Mouse (Mus musculus): Measurements from ENCODE around the gene Notch1. TPM values are rescaled to one million over a fixed set of nuclear protein-coding genes. Genes with fewer than 3 reads are reported as not detected.

Notch1 gene
- polyA plus RNA-seq, 1 experiment from 2014 or later, result 2.1 TPM

DNA sequence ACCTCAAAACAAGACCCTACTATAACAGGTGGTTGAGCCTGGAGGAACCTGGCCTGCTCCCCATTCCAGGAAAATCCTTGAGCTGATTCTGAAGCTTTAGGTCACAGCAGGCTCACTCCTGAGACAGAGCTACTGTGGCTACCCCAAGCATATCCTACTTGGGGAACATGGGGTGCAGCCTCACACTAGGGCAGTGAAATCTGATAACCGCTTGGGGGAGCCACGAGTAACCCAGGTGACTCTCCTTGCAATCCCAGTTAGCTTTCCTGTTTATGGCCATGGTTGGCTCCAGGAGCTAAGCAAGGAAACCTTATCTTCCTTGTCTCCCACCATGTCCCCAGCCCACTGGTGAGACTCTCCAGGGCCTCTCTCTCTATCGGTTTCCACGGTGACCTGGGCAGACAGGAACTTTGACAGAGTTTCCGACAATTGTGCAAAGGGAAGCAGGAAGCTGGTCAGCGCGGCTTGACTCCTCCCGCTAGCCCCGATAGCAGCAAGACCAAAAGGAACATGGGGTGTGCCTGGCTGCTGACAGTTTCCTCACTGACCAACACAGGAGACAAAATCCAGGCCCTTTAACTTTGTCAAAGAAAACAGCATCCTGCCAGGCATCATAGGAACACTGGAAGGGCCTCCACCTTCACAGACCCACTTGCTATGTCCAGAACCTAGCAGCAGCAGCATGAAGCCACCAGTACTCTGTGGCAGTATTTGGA, 41.5 kb downstream of the Notch1 start:
- Histone ChIP-seq H3K27me3 (ENCODE audit: insufficient read depth, low read length) (no peaks in the 10 kb centered on the region), H3K4me3 (ENCODE audit: low read depth, low read length) (peak overlapping the region; percentile 13), H3K27ac (ENCODE audit: low read depth) (peak overlapping the region; percentile 73), H3K9ac (replicated peaks) (peak overlapping the region; percentile 46), H3K36me3 (replicated peaks; ENCODE audit: insufficient read depth, low read length) (peaks cover 79% of the 10 kb centered on the region), H3K4me2 (ENCODE audit: low read depth, low read length) (peak overlapping the region; percentile 45), H3K9me3 (ENCODE audit: low read length) (no peaks in the 10 kb centered on the region), H3K4me1 (ENCODE audit: insufficient read depth) (peaks cover 3% of the 10 kb centered on the region; the same call in 1 of the 2 replicates)
- DNase-seq (peak; percentile 62), ATAC-seq (peak; percentile 62)
- TF ChIP-seq CTCF (IDR thresholded peaks at IDR 0.05; ENCODE audit: low read depth) (peak; percentile 40), EP300 (IDR thresholded peaks at IDR 0.05; ENCODE audit: low read depth) (no peak; the same call in 1 of the 2 replicates)
- WGBS (ENCODE audit: insufficient replicate concordance), result 24% methylated on average over 9 of the region's 9 CpGs

DNA sequence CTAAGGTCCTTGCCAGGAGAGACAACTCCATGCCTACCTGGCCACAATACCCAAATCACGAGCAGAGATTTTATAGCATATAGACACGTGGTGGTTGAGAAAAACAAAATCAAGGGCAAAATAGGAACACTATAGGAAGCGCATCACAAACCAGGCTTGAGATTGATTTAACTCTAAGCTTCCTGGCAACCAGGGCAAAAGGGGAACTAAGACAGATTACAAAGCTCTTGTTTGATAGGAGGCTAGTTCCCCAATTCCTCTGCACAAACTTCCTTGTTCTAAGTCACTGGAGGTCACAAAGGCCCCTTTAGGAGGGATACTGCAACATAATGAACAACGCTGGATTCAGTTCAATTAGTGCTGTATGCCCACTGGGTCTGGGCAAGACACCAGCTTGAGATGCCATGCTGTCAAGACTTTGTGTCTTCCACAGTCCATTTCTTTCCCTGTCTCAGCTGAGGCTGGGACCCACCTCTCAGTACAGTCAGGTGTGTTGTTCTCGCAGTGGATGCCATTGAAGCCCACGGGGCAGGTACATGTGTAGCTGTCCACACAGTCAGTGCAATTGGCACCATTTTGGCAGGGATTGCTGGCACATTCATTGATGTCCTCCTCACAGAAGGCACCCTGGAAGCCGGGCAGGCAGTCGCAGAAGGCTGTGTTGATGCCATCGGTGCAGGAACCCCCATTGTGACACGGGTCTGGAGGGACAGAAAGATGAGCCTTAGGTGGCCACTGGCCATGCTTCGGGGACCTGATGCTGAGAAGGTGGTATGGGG, 44.0 kb downstream of the Notch1 start:
- H3K27me3 ChIP-seq (ENCODE audit: insufficient read depth, low read length), result no peaks in the 10 kb centered on the region
- 62% methylated on average over 11 of the region's 11 CpGs for WGBS (ENCODE audit: insufficient replicate concordance)

DNA sequence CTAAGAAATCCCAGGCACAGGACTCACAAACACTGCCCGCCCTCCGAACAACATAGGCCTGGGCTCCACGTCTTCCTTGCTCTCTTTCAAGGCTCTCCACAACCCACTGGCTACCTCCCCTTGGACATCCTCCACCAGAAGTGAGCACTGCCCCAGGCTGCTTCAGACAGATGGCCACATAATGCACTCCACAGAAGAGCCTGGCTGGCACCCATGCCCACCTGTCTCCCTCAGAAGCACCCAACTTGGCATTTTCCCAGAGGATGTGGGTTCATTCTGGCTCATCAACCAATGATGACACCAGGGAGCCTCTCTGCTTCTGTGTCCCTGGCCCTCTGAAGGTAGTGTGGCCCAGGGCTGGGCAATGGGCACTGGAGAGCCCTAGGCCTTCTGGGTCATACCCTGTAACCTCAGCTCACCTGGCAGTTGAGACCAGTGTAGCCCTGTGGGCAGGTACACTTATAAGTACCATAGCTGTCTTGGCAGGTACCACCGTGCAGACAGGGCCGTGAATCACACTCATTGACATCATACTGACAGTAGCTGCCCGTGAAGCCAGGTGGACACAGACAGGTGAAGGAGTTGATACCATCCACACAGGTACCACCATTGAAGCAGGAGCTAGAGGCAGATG, 44.7 kb downstream of the Notch1 start:
- Histone ChIP-seq H3K36me3 (replicated peaks; ENCODE audit: insufficient read depth, low read length) (peaks cover 77% of the 10 kb centered on the region), H3K27ac (ENCODE audit: low read depth) (peak overlapping the region; percentile 52; the same call in 1 of the 2 replicates)
- TF ChIP-seq CTCF (IDR thresholded peaks at IDR 0.05; ENCODE audit: low read depth) (no peak), EP300 (IDR thresholded peaks at IDR 0.05; ENCODE audit: low read depth) (no peak)

More for the DNA sequence above, 44.0 kb downstream of the Notch1 start:
- Histone ChIP-seq H3K9ac (replicated peaks) (no peak overlapping the region), H3K4me3 (ENCODE audit: low read depth, low read length) (no peak overlapping the region), H3K4me2 (ENCODE audit: low read depth, low read length) (no peak overlapping the region), H3K9me3 (ENCODE audit: low read length) (no peaks in the 10 kb centered on the region), H3K27ac (ENCODE audit: low read depth) (peak overlapping the region; percentile 52; the same call in 1 of the 2 replicates), H3K4me1 (ENCODE audit: insufficient read depth) (peaks cover 6% of the 10 kb centered on the region; the same call in 1 of the 2 replicates), H3K36me3 (replicated peaks; ENCODE audit: insufficient read depth, low read length) (peaks cover 76% of the 10 kb centered on the region)
- TF ChIP-seq EP300 (IDR thresholded peaks at IDR 0.05; ENCODE audit: low read depth) (0 out of 2 replicates have a peak, but pooled peaks have one; percentile 16), CTCF (IDR thresholded peaks at IDR 0.05; ENCODE audit: low read depth) (no peak)
- no peak for ATAC-seq
- DNase-seq, result no peak

DNA sequence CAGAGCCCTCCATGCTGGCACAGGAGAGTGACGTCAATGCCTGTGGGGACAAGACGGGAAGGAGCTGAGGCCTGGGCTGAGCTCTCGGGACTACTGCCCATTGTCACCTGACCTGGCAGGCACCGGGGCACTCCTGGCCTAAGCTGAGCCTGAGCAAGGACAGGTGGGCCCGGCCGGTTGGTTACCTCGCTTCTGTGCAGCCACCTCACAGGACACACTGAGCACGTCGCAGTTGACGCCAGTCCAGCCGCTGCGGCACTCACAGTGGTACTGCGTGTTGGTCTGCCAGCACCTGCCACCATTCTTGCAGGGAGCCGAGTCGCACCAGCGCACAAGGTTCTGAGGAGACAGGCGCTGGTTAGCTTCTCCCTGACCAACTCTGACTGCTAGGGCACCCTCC, 45.5 kb downstream of the Notch1 start:
- no peak overlapping the region for H3K9ac ChIP-seq (replicated peaks)
- DNase-seq (no peak), ATAC-seq (no peak)
- TF ChIP-seq EP300 (IDR thresholded peaks at IDR 0.05; ENCODE audit: low read depth) (no peak), CTCF (IDR thresholded peaks at IDR 0.05; ENCODE audit: low read depth) (no peak)
- peaks cover 79% of the 10 kb centered on the region for H3K36me3 ChIP-seq (replicated peaks; ENCODE audit: insufficient read depth, low read length)
- H3K27ac ChIP-seq (ENCODE audit: low read depth), result no peak overlapping the region
- H3K4me1 ChIP-seq (ENCODE audit: insufficient read depth), result peaks cover 6% of the 10 kb centered on the region; the same call in 1 of the 2 replicates
- no peaks in the 10 kb centered on the region for H3K27me3 ChIP-seq (ENCODE audit: insufficient read depth, low read length)
- no peaks in the 10 kb centered on the region for H3K9me3 ChIP-seq (ENCODE audit: low read length)
- no peak overlapping the region for H3K4me3 ChIP-seq (ENCODE audit: low read depth, low read length)
- no peak overlapping the region for H3K4me2 ChIP-seq (ENCODE audit: low read depth, low read length)
- 87% methylated on average over 17 of the region's 17 CpGs for WGBS (ENCODE audit: insufficient replicate concordance)

More for the DNA sequence above, 44.7 kb downstream of the Notch1 start:
- DNase-seq (no peak), ATAC-seq (no peak)
- H3K9me3 ChIP-seq (ENCODE audit: low read length), result no peaks in the 10 kb centered on the region
- peaks cover 6% of the 10 kb centered on the region; the same call in 1 of the 2 replicates for H3K4me1 ChIP-seq (ENCODE audit: insufficient read depth)
- no peak overlapping the region for H3K9ac ChIP-seq (replicated peaks)
- WGBS (ENCODE audit: insufficient replicate concordance), result 78% methylated on average over 6 of the region's 6 CpGs
- no peak overlapping the region for H3K4me3 ChIP-seq (ENCODE audit: low read depth, low read length)
- H3K4me2 ChIP-seq (ENCODE audit: low read depth, low read length), result no peak overlapping the region
- no peaks in the 10 kb centered on the region for H3K27me3 ChIP-seq (ENCODE audit: insufficient read depth, low read length)

DNA sequence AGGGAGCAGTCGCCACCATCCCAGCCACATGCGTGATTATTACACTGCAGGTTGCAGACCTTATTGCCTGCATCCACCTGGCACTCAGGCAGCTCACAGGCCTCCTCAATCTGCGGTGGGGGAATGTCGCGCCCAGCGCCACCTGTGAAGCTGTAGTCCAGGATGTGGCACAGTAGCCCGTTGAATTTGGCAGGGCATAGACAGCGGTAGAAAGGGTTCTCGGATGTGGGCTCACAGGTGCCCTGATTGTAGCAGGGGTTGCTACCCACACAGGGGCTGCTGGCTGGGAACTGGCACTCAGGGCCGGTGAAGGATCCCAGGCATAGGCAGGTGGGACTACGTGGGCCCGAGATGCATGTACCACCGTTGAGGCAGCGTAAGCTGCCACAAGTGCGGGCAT, 48.1 kb downstream of the Notch1 start:
- Histone ChIP-seq H3K36me3 (replicated peaks; ENCODE audit: insufficient read depth, low read length) (peaks cover 92% of the 10 kb centered on the region), H3K4me2 (ENCODE audit: low read depth, low read length) (no peak overlapping the region), H3K27ac (ENCODE audit: low read depth) (no peak overlapping the region), H3K9ac (replicated peaks) (no peak overlapping the region), H3K4me1 (ENCODE audit: insufficient read depth) (peaks cover 6% of the 10 kb centered on the region; the same call in 1 of the 2 replicates), H3K9me3 (ENCODE audit: low read length) (no peaks in the 10 kb centered on the region), H3K4me3 (ENCODE audit: low read depth, low read length) (no peak overlapping the region), H3K27me3 (ENCODE audit: insufficient read depth, low read length) (no peaks in the 10 kb centered on the region)
- TF ChIP-seq CTCF (IDR thresholded peaks at IDR 0.05; ENCODE audit: low read depth), result no peak
- TF ChIP-seq EP300 (IDR thresholded peaks at IDR 0.05; ENCODE audit: low read depth), result no peak
- no peak for DNase-seq
- 87% methylated on average over 15 of the region's 15 CpGs for WGBS (ENCODE audit: insufficient replicate concordance)
- ATAC-seq, result no peak

DNA sequence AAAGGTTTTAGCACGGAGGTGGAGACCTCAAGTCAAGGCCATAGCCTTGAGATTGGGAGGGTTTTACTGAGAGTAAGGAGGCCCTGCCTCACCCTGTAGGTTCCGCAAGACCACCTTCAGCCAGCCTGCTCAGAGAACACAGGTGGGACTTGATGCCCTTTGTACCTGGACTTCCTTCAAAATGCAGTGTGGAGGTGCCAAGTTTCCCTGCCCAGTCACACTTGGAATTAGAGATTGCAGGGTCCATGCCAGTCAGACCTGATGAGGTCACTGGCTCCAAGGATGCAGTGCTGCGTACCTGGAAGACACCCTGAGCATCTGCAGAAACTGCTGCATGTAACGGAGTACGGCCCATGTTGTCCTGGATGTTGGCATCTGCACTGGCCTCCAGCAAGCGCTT, 53.1 kb downstream of the Notch1 start:
- Histone ChIP-seq H3K27me3 (ENCODE audit: insufficient read depth, low read length) (no peaks in the 10 kb centered on the region), H3K4me2 (ENCODE audit: low read depth, low read length) (no peak overlapping the region), H3K9me3 (ENCODE audit: low read length) (no peaks in the 10 kb centered on the region), H3K36me3 (replicated peaks; ENCODE audit: insufficient read depth, low read length) (peaks cover 76% of the 10 kb centered on the region), H3K27ac (ENCODE audit: low read depth) (no peak overlapping the region), H3K4me1 (ENCODE audit: insufficient read depth) (peaks cover 10% of the 10 kb centered on the region), H3K4me3 (ENCODE audit: low read depth, low read length) (no peak overlapping the region), H3K9ac (replicated peaks) (no peak overlapping the region)
- WGBS (ENCODE audit: insufficient replicate concordance), result 78% methylated on average over 6 of the region's 6 CpGs
- ATAC-seq (no peak), DNase-seq (no peak)
- TF ChIP-seq EP300 (IDR thresholded peaks at IDR 0.05; ENCODE audit: low read depth), result no peak
- no peak for TF ChIP-seq CTCF (IDR thresholded peaks at IDR 0.05; ENCODE audit: low read depth)

All from liver, postnatal 0 days (tissue).